Mouse (Mus musculus): ENCODE results near the gene Ormdl3.

Gene Ormdl3

DNA sequence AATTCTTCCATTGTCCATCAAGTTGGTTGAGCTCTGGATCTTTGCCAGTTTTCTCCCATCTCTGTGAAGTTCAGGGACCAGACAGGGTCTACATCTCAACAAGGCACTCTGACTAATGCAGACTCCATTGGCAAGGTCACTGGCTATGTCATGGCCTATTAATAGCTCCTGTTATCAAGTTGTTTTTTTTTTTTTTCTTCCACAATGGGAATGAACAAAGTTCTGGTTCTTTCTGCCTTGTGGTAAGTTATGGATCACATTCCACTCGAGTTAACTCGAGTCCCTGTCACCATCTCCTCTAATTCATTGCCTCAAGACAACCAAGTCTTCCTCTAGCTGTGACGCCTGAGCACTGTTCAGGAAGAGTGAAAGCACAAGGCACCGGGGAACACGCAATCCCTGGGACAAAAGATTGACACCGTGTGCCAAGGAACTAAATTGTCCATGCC is 1.7 kb upstream of the Ormdl3 start:
- no peak for DNase-seq (ENCODE audit: low read depth)

DNA sequence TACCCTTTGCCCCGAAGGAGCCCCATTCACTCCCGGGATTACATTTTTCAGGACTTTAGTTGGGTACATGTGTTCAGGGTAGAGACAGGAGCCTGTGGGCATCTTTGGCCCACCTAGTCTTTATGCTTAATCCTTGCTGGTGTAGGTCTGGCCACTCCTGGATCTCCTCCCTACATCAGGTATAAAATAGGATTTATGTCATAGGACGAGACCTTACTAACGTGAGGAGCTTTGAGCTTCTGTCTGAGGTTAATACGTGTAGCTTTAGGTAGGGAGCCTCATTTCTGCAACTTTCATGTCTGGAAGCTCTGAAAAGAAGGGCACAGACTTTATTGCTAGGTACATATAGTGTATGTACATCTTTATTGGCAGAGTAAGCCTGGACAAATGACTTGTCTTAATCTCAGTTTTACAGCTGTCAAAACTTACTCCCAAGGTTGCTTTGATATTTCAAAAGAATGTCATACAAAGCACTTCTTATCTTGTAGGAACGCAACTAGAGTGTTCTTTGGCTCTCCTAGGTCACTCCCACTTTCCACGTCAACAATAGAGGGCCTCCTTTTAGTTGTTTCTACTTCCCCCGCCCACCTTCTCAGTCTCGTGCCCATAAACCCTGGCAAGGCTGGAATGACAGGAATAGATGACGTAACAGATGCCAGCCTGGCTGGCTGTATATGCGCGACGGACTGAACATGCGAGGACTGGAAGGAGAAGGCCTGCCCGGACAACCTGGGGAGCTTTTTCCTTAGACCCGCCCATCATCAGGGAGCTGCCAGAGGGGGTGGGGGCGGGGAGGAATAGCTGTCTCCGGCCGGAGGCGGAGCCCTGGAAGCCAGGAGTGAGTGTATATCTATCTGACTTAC is 747 bp upstream of the Ormdl3 start:
- no peak for DNase-seq (ENCODE audit: low read depth)

DNA sequence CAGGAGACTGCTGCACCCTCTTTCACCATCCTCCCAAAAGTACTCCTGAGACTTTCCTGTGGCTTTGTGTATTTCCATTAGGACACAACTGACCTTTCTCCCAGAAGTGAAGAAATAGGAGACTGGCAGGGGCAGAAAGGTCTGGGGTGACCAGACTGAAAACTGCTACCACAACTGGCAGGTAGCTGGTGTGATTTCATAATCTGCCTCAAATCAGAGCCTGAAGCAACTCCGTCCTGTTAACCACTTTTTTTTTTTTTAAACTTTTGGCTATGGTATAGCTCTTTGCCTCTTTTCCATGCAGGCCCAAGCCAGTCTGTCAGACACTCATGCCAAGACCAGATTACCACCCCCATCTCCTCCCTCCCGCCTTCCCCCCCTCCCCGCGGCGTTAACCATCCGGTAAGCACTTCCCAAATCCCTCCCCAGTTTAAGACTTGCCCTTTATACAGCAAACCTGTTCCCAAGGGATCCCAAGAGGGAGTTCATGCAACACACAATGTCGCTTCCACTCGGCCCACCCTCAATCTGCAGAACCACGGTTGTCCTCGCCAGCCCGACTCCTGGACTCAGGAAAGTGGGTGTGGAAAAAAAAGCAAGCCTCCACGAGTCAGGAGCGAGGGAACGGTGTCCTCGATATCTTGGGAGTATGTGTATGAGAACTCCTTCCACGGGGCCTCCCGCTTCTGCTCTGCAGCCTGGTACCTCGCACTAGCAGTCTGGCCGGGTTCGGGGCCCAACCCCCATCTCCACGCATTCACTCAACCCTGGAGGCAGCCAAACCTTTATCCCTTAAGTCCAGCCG is 879 bp downstream of the Ormdl3 start:
- no peak for DNase-seq (ENCODE audit: low read depth)

DNA sequence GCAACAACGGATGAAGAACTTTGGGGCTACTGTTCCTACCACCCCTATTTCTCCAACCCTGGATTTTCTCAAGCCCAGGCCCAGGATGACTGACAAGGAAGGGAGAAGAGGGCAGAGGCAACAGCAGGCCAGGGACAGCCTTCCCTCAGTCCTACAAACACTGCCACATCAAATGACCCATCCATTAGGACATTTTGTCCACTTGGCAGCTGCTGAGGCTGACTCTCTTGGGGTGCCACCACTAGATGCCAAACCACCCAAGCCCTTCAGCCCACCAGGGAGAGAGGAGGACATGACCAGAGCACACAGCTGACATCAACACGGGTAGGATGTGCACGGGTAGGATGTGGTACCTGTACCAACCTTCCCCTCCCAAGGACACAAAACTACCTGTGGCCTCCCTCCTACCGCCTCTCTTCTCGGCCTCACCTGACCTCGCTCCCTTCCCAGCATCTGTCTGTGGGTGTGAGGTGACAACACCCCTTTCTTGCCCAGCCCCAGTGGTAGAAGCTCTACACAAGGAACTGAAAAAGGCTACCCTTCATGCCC is 2.5 kb downstream of the Ormdl3 start:
- DNase-seq (ENCODE audit: low read depth), result no peak

DNA sequence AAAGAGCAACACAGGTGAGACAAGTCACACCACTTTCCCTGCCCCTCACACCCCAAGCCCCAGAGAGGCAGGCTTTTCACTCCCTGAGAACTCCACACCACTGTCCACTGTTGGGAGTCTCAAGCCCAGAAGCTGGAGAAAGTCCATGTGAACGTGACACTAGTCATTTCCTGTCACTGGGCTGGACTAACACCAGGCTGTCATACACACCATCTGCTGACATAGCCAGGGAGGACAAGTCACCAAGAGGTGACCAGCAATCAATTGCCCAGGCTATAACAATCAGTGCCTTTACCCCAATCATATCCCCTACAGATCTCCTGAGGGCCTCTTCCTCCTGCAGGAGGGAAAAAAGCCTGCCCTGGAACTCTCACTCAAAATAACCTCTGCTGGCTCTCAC is 3.0 kb downstream of the Ormdl3 start:
- DNase-seq (ENCODE audit: low read depth), result no peak

DNA sequence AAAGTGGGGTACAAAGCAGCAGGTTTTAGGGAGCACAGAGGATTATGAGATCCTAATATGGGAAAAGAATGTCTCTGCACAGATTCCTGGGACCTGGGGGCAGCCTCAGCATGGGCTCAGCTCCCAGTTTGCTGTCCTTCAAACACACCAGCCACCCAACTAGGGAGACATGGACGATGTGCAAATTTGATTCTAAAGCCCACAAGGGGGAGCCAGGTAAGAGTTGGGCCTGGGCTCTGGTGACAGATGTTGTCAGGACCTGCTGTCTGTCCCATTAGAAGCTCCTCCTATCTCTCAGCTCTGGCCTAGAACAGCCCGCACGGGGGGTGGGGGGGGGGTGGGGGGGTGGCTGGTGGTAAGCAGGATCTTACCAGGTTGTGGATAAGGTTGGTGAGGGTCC is 3.6 kb downstream of the Ormdl3 start:
- DNase-seq (ENCODE audit: low read depth), result no peak

DNA sequence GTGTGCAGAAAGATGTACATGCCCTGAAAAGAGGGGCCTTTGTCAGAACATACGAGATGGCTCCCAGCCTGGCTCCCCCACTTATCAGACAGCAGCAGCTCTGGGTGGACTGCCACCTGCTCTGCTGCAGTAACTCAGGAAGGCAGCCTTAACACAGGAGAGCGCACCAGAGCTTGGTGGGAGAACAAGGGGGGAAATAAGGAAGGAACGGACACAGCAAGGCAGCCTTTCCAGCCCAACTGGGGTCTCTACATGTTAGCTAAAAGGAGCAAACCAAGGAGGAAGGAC is 4.0 kb downstream of the Ormdl3 start:
- no peak for DNase-seq (ENCODE audit: low read depth)

DNA sequence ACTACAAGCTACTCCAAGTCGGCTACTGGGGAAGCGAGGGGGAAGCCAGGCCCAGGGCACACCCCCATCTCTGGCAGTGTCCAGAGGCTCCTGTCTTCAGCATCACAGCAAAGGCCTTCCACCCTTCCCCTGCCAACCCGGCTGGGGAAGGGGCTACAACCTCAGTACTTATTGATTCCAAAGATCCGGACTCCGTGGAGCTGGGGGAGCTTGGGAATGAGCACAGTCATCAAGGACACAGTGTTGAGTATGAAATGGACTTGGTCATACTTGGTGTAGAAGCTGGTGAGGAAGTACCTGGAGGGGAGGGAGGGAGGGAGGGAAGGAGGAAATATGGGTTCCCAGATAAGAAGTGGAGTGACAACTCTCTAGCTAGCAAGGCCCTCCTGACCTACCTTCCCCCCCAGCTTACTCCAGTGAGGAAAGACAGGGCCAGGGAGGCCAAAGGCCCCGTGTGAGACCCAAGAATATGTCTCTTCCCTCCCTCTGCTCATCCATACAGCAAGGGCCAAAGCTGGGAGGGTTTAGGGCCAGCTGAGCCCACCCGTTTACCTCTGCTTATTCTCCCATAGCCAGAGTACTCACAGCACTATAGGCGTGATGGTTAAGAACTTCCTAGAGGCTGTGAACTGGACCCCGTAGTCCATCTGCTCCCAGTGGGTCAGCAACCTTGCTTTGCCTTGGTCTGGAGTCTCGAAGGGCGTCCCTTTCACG is 4.5 kb downstream of the Ormdl3 start:
- no peak for DNase-seq (ENCODE audit: low read depth)

DNA sequence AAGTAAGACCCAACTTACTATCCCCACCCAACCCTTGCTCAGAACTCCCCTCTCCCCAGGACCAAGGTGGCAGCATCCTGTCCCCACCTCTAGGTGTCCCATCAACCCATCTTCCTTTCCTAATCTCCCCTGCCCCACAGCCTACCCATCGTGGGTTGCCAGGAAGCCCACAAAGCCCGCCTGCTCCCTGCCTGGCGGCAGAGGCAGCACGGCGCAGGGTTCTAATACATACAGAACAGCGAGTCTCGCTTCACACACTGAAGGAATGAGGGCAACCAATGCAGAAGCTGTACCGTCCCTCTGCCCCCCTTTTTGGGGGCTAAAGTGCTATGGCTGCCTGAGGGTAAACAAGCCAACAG is 5.2 kb downstream of the Ormdl3 start:
- DNase-seq (ENCODE audit: low read depth), result no peak

DNA sequence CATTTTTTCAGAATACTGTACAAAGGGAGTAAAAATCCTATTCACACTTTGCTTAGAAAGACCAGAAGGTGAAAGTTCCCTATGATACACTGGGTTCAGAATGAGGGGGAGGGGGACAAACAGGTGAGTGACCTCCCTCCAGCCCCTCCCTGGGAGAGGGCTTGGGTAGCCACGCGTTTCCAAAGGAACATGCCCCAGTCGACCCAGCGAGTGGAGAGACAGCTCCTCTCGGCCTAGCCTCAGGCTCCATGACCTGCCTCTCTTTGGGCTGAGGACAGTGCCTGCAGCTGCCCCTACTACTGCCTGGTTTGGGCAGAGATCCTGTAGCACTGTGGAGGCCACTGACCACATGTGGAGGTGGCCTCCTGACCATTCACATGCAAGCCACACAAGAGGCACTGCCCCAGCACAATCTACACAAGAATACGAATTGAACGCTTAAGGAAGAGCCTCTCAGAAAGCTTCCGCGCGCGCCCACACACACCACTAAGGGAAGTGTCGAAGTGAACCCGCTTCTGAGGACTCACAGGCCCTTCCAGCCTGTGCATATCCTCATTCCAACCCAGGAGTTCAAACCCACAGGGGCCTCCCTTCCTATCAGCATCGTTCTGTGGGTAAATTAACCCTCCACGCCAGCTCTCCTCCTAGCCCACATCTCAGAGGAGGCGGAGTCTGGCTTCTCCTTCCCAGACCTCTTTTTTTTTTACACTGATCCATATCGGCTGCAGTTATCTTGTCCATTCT is 5.7 kb downstream of the Ormdl3 start:
- no peak for DNase-seq (ENCODE audit: low read depth)

DNA sequence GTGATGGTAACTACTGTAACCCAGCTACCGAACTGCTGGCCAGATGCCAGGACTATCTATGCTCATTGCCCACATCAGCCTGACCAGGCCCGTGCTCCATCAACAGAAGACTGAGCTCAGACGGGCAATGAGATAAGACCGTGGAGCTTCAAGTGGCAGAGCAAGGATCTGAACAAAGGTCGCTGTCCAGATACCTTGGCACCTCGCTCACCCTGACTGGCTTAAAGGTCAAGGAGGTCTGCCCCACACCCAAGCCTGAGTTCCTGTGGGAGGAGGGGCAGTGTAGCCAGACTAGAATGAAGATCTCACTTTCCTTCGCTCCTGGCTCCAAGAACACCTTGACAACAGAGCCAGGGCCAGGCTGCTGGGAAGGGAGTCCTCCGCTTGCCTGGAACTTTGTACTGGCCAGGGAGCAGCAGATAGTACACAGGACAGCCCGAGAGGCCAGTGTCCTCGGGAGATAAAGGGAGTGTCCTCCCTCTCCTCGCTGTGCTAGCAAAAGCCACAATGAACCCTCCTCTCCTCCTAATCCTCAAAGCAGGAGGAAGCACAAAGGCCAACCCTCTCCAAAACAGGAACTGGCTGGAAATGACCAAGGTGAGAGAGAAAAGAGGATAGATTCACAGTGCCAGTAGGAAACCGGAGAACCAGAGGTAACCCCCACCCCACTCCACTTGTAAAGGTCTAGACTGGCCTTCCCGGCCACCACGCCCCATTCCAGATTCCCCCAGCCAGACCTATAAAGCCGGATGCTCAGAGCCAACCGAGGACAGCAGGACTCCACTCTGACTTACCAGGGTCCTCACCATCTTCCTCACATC is 6.7 kb downstream of the Ormdl3 start:
- no peak for DNase-seq (ENCODE audit: low read depth)

DNA sequence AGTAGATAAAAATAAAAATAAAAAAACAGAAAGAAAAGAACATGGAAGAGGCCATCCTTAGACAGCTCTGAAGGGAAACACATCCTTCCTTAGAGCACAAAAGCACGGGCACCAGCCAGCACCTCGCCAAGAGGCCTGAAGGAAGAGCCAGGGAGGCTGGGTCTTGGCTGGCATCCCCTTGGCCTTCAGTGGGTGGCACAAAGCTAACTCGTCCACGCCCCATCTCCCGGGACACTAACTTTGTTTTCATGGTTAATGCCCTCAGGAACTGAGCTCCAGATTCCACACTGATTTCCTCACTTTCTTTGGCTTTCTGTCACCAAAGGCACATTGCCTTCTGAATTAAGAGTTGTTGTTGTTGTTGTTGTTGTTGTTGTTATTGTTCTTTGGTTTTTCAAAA is 9.4 kb downstream of the Ormdl3 start:
- DNase-seq (ENCODE audit: low read depth), result no peak

DNA sequence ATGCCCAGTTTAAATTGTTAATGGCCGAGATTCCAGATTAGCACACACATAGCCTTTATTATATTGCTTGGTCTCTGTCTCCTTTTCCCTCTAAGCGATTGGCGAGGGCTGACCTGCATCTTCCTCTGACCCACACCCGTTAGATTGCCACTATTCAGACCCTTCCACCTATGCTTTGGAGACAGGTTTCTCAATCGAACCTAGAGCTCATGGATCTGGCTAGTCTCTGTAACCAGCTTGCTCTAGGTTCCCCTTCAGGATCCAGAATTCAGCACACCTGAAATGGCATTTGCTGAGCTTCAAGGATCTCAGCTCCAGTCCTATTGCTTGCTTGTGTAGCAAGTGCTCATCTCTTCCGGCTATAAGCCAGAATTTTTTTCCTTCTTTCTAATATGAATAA is 17.7 kb downstream of the Ormdl3 start:
- DNase-seq (ENCODE audit: low read depth), result no peak

DNA sequence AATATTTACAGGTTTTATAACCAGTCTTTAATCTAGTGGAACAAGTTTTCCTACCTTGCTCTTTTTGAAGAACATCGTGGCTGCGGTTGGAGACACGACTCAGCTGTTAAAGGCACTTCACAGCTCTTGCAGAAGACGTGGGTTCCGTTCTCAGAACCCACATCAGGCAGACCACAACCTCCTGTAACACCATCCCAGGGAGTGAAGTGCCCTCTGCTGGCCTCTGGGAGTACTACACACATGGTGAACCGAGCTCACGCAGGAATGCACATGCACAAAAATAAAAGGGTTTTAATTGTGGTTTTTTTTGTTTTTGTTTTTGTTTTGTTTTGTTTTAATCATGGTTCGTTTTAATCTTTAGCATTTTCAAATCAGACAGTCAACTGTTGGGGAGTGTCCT is 18.8 kb downstream of the Ormdl3 start:
- DNase-seq (ENCODE audit: low read depth), result no peak

DNA sequence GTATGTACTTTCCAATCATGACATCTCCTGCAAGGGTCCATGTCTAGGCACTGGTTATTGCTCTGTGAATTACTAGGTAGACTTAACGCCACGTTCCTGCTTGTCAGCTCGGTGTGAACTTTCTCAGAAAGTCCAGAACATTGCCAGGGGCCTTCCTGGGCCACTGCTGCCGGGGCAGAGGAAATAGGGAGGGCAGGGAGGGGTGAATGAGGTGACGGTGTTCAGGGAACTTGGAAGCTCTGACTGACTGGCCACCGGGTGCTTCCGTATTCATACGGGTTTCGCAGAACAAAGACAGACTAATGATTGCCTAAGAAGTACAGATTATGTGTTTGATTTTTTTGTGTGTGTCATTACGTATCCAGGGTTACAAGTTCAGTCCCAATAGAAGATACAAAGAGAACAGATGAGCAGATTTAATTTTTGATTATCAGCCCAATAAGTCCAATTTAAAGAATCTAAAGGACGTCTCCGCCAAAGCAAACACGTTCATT is 23.2 kb downstream of the Ormdl3 start:
- DNase-seq (ENCODE audit: low read depth), result no peak

DNA sequence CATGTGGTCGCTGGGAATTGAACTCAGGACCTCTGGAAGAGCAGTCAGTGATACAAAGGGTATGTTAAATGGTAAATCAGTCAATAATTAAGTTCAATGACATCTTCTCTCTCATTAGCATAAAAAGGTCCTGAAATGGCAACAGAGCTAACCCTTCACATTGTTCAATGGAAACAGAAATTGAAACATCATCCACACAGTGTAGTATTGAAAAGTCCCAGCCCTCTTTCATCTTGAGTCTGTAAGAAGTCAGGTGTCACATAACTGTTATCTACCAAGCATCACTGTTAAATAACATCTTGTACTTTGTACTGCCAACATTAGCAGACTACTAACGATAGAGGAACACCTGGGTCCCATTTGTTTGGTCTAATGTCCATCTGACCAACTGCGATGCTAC is 24.1 kb downstream of the Ormdl3 start:
- no peak for DNase-seq (ENCODE audit: low read depth)

DNA sequence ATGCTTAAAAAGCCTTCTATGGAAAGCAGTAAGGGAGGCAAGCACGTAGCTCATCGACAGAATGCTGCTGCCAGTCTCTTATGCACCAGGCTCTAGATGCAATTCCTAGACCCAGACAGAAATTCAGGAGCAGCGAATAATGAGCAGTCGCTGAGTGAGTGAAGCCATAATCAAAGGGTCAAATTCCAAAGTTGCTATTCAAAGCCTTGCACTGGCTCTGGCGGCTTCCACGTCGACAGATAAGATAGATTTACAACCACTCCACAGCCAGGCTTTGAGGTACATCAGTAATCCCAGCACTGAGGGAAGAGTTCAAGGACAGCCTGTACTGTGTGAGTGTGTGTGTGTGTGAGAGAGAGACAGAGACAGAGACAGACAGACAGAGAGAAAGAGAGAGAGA is 26.2 kb downstream of the Ormdl3 start:
- DNase-seq (ENCODE audit: low read depth), result no peak

DNA sequence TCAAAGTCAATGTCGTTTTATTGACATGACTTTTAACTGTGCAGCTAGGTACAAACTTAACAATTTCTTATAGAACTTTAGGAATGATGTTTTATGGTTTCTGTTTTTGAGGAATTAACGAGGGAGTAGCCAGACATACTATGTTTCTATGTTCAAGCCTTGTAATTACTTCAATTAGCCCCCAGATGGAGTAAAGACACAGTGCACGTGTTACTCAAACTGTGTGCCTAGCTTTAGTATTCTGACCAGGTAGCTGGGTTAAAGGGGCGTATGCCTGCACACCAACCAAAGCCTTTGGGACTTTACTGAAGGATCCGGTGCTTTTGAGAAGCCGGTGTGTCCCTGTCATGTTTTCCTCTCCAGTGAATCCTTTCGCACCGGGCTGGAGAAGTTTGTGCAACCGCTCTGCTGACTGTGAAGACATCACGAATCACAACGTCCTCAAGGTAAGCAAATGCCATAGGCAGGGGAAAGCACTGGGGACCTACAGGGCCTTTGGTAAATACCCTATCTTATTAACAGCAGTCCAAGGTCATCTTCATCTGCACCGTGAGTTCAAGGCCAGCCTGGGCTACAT is 32.0 kb downstream of the Ormdl3 start:
- no peak for DNase-seq (ENCODE audit: low read depth)

DNA sequence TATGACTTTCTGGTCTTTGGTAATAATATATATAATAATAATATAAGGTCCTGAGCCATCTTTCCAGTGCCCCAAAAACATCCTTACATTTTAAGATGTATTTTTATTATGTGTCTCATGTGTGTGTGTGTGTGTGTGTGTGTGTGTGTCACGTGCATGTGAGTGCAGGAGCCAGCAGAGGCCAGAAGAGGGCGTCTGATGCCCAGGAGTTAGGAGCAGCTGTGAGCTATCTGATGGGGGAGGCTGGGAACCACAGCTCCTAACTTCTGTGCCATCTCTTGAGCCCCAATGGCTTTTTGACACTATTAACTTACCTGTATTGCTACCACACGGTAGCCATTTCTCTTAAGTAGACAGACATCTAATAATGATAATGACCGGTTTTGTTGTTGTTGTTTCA is 33.2 kb downstream of the Ormdl3 start:
- DNase-seq (ENCODE audit: low read depth), result no peak

DNA sequence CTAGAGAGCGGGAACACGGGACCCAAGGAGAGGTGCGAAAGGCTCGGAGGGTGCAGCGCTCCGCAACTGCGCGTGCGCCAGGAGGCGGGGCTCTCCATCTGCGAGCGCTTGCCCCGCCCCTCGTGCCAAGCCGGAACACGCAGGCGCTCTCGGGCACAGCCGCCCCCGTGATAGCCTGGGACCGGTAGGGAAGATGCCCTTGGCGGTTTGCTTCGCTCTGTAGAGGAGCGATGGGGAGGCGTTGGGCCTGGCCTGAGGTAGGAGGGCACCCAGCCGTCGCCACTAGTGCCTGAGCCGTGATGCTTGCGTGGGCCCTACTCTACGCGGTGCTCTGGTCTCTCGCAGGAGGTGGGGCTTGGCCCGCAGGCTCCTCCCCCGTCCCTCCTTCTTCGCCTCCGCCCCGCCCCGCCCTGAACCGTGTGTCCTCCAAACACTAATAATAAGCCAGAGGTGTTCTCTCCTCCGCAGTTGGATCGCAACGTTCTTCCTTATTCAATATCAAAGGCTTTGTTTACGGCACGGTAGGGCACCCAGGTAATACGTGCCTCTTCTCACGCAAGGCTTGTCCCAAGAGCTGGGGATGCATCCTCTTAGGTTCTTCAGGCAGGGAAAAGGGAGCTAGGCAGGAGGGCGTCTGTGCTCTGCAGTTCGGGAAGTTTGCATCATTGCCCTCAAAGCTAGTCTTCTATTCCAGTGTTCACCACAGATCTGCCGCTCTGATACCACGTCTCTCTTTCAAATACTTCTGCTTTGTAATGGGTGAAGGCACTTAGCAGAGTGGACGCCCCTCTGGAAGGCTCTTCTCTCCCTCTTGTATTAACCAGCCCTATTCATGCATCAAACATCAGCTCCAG is 36.0 kb downstream of the Ormdl3 start, which contains the start of gene Zpbp2:
TSS of gene Zpbp2 (plus strand) at position 123 of the 854 bp plus-strand sequence.
- DNase-seq (ENCODE audit: low read depth), result peak; percentile 60
